Mouse (Mus musculus) forebrain, embryonic 11.5 days (tissue): ENCODE data around the gene Sdc1. TPM values are rescaled to one million over a fixed set of nuclear protein-coding genes. Genes with fewer than 3 reads are reported as not detected.

ENCODE experiments used
- ATAC-seq: fragments of 200-750 bp; cut with Nextera tagmentation; replicated peaks from 2 replicates; pipeline ENCODE4 v1.8.0; 2017; ENCODE audit warnings: moderate TSS enrichment; ENCODE audit not compliant: low FRiP score
- DNase-seq: peaks from one replicate; pipeline ENCODE4 v3.0.0-alpha.2; 2017; ENCODE audit warnings: low spot score
- H3K27ac ChIP-seq: fragments of 300-500 bp; sonication (generic); 2 replicates; pipeline ENCODE4 v1.5.1; 2014; ENCODE audit warnings: low read depth, low read length
- H3K27me3 ChIP-seq: fragments of 300-500 bp; sonication (generic); 2 replicates; pipeline ENCODE4 v1.6.1; 2014; ENCODE audit warnings: mild to moderate bottlenecking, low read length, mixed read lengths; ENCODE audit not compliant: control insufficient read depth, insufficient read depth
- H3K36me3 ChIP-seq: fragments of 300-500 bp; sonication (generic); 2 replicates; pipeline ENCODE4 v1.6.1; 2014; ENCODE audit warnings: mild to moderate bottlenecking, low read length, moderate library complexity, mixed read lengths; ENCODE audit not compliant: control insufficient read depth, insufficient read depth
- H3K4me1 ChIP-seq: fragments of 300-500 bp; sonication (generic); replicated peaks from 2 replicates; pipeline ENCODE4 v1.6.1; 2014; ENCODE audit warnings: low read length, mixed read lengths; ENCODE audit not compliant: control insufficient read depth, insufficient read depth
- H3K4me2 ChIP-seq: fragments of 300-500 bp; sonication (generic); 2 replicates; pipeline ENCODE4 v1.6.1; 2014; ENCODE audit warnings: low read depth, mild to moderate bottlenecking, low read length, moderate library complexity, mixed read lengths; ENCODE audit not compliant: severe bottlenecking
- H3K4me3 ChIP-seq: fragments of 300-500 bp; sonication (generic); 2 replicates; pipeline ENCODE4 v1.5.1; 2014; ENCODE audit warnings: low read depth, low read length
- H3K9ac ChIP-seq: fragments of 300-500 bp; sonication (generic); 2 replicates; pipeline ENCODE4 v1.6.1; 2014; ENCODE audit warnings: low read length
- H3K9me3 ChIP-seq: fragments of 300-500 bp; sonication (generic); 2 replicates; pipeline ENCODE4 v1.6.1; 2016; ENCODE audit warnings: low read length, mixed read lengths; ENCODE audit not compliant: control insufficient read depth
- WGBS: fragments of 180-500 bp; shearing (Covaris S2); extraction: QIAGEN DNeasy Blood & Tissue Kit; methylation state at CpG from one replicate; pipeline ENCODE4 v1.1.7; 2014; 5-methylcytosine and 5-hydroxymethylcytosine counted together
- polyA plus RNA-seq: library from polyadenylated mRNA; unstranded; fragments of >200 nt; fragmentation: Nextera tagmentation; extraction: Ambion mirVana; gene quantifications from 2 replicates; pipeline ENCODE4 v1.2.1, GENCODE M21; 2014

The Sdc1 gene
- polyA plus RNA-seq, 1 experiment from 2014 or later = 86.8 TPM

GRCm38 (mm10) chr12:8776206-8776605 is 5.1 kb downstream of the Sdc1 start:
- Histone ChIP-seq H3K4me3 (no peak overlapping the region), H3K9ac (no peak overlapping the region), H3K4me1 (peaks cover 4% of the 10 kb centered on the region), H3K9me3 (no peaks in the 10 kb centered on the region), H3K27ac (no peak overlapping the region), H3K4me2 (no peak overlapping the region), H3K36me3 (no peaks in the 10 kb centered on the region), H3K27me3 (no peaks in the 10 kb centered on the region)
- DNase-seq (no peak), ATAC-seq (no peak)
- 94% methylated on average over 7 of the region's 7 CpGs for WGBS

DNA sequence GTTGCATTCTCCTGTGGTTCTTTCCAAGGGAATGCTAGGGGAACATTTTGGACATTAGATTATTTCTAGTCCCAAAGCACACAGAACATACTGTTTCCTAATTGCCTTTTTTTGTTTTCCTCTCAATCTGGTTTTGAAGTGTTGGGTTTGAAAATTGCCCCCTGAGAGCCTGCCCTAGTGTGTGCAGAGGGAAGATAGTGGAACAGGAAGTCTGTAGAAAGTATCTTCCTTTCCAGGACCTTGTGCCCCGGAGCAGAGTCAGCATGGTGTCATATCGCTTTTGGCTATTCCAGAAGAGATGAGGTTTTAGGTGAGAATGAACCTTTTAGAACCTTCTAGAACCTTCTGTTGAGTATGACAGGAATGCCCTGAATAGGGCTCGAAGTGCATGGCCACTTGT is 5.6 kb downstream of the Sdc1 start:
- no peaks in the 10 kb centered on the region for H3K27me3 ChIP-seq
- 91% methylated on average over 3 of the region's 3 CpGs for WGBS
- no peak overlapping the region for H3K27ac ChIP-seq
- ATAC-seq (no peak), DNase-seq (no peak)
- no peak overlapping the region for H3K4me2 ChIP-seq
- no peak overlapping the region for H3K9ac ChIP-seq
- peaks cover 4% of the 10 kb centered on the region for H3K4me1 ChIP-seq
- H3K9me3 ChIP-seq = no peaks in the 10 kb centered on the region
- H3K36me3 ChIP-seq = no peaks in the 10 kb centered on the region
- no peak overlapping the region for H3K4me3 ChIP-seq

- Histone ChIP-seq H3K36me3 (no peaks in the 10 kb centered on the region), H3K9me3 (no peaks in the 10 kb centered on the region), H3K4me1 (peaks cover 4% of the 10 kb centered on the region), H3K27ac (no peak overlapping the region), H3K4me3 (no peak overlapping the region), H3K9ac (no peak overlapping the region), H3K27me3 (no peaks in the 10 kb centered on the region), H3K4me2 (no peak overlapping the region)
- 90% methylated on average over 7 of the region's 7 CpGs for WGBS
- ATAC-seq = no peak
- DNase-seq = no peak
Observed at GRCm38 (mm10) chr12:8778106-8778505, 7.0 kb downstream of the Sdc1 start.

DNA sequence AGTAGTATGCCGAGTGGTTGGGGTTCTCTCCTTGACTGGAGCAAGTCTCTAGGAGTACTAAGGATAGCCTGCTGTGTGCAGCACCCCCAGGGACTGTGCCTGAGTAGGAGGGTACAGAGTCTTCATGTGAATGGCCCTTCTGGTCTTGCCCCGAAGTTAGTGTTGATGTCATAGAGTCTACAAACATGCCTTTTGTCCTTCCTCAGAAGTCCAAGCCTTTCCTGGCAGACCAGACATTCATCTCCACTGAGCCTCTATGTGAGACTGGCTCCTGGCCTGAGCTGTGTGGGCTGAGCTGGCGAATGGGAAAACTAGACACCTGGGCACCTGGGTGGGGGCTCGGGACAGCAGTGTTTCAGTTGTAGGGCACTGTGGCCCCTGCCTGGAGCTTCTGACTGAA is 8.7 kb downstream of the Sdc1 start:
- H3K9ac ChIP-seq = no peak overlapping the region
- H3K27me3 ChIP-seq = no peaks in the 10 kb centered on the region
- WGBS = 79% methylated on average over 4 of the region's 4 CpGs
- DNase-seq (no peak), ATAC-seq (no peak)
- H3K27ac ChIP-seq = no peak overlapping the region
- H3K9me3 ChIP-seq = no peaks in the 10 kb centered on the region
- H3K4me2 ChIP-seq = no peak overlapping the region
- H3K4me1 ChIP-seq = no peaks in the 10 kb centered on the region
- no peak overlapping the region for H3K4me3 ChIP-seq
- H3K36me3 ChIP-seq = no peaks in the 10 kb centered on the region

DNA sequence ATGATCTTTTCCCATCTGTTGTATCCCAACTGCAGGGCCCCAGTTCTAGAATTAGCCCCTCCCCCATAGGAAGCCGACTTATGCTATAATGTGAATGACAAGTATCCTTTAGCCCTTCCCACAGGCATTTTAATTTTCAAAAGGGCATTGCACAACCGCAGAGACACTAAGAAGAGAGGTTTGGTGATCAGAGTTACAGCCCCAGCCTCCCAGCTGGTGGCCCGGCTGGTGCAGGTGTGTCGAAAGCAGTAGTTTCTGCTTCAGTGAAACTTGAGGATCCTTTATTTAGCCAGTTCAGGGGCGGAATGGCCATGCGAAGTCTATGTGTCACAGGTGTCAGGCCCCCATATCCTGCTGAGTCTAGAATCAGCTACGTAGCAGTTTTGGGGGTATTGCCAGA is 10.0 kb downstream of the Sdc1 start:
- H3K36me3 ChIP-seq = no peaks in the 10 kb centered on the region
- no peak overlapping the region for H3K4me2 ChIP-seq
- no peaks in the 10 kb centered on the region for H3K4me1 ChIP-seq
- no peaks in the 10 kb centered on the region for H3K27me3 ChIP-seq
- H3K27ac ChIP-seq = no peak overlapping the region
- no peaks in the 10 kb centered on the region for H3K9me3 ChIP-seq
- no peak overlapping the region for H3K4me3 ChIP-seq
- WGBS = 82% methylated on average over 7 of the region's 7 CpGs
- ATAC-seq = no peak
- no peak overlapping the region for H3K9ac ChIP-seq
- DNase-seq = no peak

DNA sequence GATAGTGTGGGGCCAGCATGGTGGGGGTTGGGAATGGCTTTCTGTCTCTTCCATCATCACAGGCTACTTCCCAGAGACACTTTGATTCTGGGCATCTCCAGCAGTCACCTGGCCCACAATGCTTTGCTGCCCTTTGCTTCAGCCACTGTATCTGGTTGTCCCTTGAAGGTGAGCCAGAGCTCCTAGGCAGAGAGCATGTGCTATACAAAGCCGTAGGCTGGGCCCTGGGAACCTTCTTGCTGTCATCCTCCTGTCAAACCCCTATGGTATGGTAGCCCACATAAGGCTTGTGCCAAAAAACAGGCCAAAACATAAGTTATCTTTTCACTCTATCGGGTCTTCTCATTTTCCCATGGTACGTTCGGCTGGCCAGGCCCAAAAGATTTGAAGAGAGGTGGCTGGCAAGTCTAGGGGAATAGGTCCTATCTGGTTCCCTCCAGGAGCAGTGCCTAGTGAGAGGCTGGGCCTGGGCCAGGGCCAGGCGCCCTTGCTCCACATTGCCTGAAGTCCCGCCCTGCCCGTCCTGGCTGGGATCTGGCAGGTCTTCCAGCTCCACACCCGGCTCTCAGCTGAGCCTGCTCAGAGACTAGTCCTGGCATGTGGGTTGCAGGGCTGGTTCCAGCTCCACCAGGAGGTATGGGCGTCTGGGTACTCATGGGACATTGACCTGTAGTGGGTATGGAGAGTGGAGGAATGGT is 10.7 kb downstream of the Sdc1 start:
- Histone ChIP-seq H3K27me3 (no peaks in the 10 kb centered on the region), H3K36me3 (no peaks in the 10 kb centered on the region; the same call in 1 of the 2 replicates), H3K4me3 (no peak overlapping the region), H3K27ac (no peak overlapping the region), H3K9ac (no peak overlapping the region), H3K4me2 (no peak overlapping the region), H3K4me1 (no peaks in the 10 kb centered on the region), H3K9me3 (no peaks in the 10 kb centered on the region)
- WGBS = 89% methylated on average over 9 of the region's 9 CpGs
- DNase-seq (no peak), ATAC-seq (no peak)

- no peak overlapping the region for H3K9ac ChIP-seq
- 85% methylated on average over 3 of the region's 3 CpGs for WGBS
- no peak for ATAC-seq
- no peak overlapping the region for H3K27ac ChIP-seq
- no peak for DNase-seq
- H3K9me3 ChIP-seq = no peaks in the 10 kb centered on the region
- H3K4me1 ChIP-seq = no peaks in the 10 kb centered on the region
- H3K4me3 ChIP-seq = no peak overlapping the region
- H3K4me2 ChIP-seq = no peak overlapping the region
- no peaks in the 10 kb centered on the region; the same call in 1 of the 2 replicates for H3K36me3 ChIP-seq
- no peaks in the 10 kb centered on the region for H3K27me3 ChIP-seq
Observed at GRCm38 (mm10) chr12:8782565-8782964, 11.4 kb downstream of the Sdc1 start.

GRCm38 (mm10) chr12:8784189-8784588 is 13.1 kb downstream of the Sdc1 start:
- DNase-seq (no peak), ATAC-seq (no peak)
- Histone ChIP-seq H3K4me1 (no peaks in the 10 kb centered on the region), H3K27me3 (no peaks in the 10 kb centered on the region), H3K9me3 (no peaks in the 10 kb centered on the region), H3K36me3 (no peaks in the 10 kb centered on the region; the same call in 1 of the 2 replicates), H3K27ac (no peak overlapping the region), H3K9ac (no peak overlapping the region), H3K4me2 (no peak overlapping the region), H3K4me3 (no peak overlapping the region)
- WGBS = 86% methylated on average over 9 of the region's 9 CpGs

- Histone ChIP-seq H3K27me3 (no peaks in the 10 kb centered on the region), H3K4me3 (no peak overlapping the region), H3K9ac (no peak overlapping the region), H3K36me3 (peaks cover 4% of the 10 kb centered on the region), H3K4me2 (no peak overlapping the region), H3K27ac (no peak overlapping the region), H3K9me3 (no peaks in the 10 kb centered on the region), H3K4me1 (no peaks in the 10 kb centered on the region)
- WGBS = 90% methylated on average over 5 of the region's 5 CpGs
- ATAC-seq (no peak), DNase-seq (no peak)
Observed at GRCm38 (mm10) chr12:8786476-8786875, 15.4 kb downstream of the Sdc1 start.
